Mouse (Mus musculus): ENCODE data around the gene Cib4.

- TF ChIP-seq CTCF (IDR thresholded peaks at IDR 0.05; ENCODE audit: low read depth) (no peak), EP300 (IDR thresholded peaks at IDR 0.05; ENCODE audit: low read depth) (no peak)
Measured at GRCm38 (mm10) chr5:30577654-30578310, 32.1 kb upstream of the Cib4 start.
